Mouse (Mus musculus): ENCODE measurements at regions not wholly inside any gene's neighbourhood (a gene's known extent, or its start where the extent isn't known, plus 50 kb on each side); places are given as distances from the start of the nearest gene placed in this dataset.
"Not testable (repeated sequence)": the region's sequence is repeated elsewhere in the genome, so short reads cannot be mapped to it uniquely, and the experiment has no call there.

DNA sequence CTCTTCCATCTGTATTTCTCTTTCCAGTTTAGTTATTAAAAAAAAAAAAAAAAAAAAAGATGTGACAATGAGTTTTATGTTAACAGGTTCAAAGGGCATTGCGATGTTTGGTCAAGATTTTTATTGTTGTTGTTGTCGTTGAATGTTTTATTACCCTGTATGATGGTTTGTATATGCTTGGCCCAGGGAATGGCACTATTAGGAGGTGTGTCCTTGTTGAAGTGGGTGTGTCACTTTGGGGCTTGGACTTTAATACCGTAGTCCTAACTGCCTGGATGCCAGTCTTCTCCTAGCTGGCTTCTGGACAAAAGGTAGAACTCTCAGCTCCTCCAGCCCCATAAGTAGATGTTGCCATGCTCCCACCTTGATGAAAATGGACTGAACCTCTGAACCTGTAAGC is 545.9 kb upstream of the Akr1e1 start:
- no peaks in the 10 kb centered on the region for H3K36me3 ChIP-seq
- no peaks in the 10 kb centered on the region for H3K4me1 ChIP-seq
- H3K27me3 ChIP-seq (ENCODE audit: insufficient read depth, poor library complexity, severe bottlenecking): no peaks in the 10 kb centered on the region
- no peak for DNase-seq (ENCODE audit: low spot score)
- WGBS: 80% methylated on average over 3 of the region's 3 CpGs
- H3K9me3 ChIP-seq: no peaks in the 10 kb centered on the region
- no peak overlapping the region for H3K27ac ChIP-seq
- H3K4me3 ChIP-seq: no peak overlapping the region

DNA sequence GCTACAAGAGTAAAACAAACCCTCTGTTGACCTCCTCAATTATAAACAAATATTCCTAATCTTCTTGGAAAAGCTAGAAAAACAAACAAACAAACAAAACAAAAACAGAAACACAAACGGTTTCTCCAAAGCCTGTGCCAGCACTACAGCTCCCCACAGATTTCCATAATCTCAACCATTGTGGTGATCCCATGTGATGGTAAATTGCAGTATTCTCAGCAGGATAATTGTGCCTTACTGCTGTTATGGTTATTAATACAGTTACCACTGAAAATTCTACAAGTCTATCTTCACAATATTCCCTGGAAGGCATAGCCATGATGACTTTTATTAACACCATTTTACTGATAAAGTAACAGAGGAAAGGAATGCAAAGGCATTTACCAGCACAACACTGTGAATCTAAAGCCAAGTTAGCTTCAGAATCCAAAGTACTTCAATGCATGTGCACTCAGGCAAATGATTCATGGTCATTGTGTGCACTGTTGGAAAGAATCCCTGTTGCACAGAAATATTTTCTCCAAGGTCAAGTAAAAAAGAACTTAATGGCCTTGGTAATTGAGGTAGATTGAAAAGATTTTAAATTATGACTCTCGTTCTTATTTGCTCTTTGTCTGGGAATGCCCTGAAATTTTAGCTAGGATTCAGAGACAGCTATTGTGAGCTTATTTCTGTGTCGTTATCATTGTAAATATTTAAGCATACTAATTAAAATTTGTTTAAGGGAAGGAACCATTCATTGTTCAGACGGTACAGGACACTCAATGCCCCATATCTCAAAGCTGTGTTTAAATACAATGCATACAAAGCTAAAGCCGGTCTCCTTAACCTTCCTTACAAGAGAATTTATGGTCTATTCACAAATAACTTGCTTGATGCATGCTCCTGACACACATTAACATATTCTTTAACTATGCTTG is 551.1 kb upstream of the Akr1e1 start:
- Histone ChIP-seq H3K9me3 (no peaks in the 10 kb centered on the region), H3K27me3 (ENCODE audit: insufficient read depth, poor library complexity, severe bottlenecking) (no peaks in the 10 kb centered on the region), H3K36me3 (no peaks in the 10 kb centered on the region), H3K4me3 (no peak overlapping the region), H3K4me1 (no peaks in the 10 kb centered on the region), H3K27ac (no peak overlapping the region)
- DNase-seq (ENCODE audit: low spot score): no peak
- WGBS: 75% methylated on average over 5 of the region's 5 CpGs

DNA sequence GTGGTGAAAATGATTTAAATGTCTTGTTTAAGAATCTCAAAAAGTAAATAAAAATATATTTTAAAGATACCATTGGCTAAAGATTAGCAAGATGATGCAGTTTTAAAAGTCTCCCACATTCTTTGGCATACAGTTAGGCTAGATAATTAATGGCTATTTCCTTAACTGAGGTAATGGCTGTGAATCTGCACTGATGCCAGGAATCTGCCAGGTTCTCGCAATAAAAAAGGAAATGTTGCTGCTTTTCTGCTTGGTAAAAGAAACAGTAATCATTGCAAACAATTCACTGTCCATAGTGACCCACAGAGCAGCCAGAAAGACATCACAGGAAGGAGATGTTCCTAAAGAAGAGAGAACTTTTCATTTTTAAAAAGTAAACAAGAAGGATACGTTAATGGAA is 557.7 kb upstream of the Akr1e1 start:
- H3K4me1 ChIP-seq: no peaks in the 10 kb centered on the region
- 81% methylated on average over 2 of the region's 2 CpGs for WGBS
- H3K4me3 ChIP-seq: no peak overlapping the region
- no peaks in the 10 kb centered on the region for H3K36me3 ChIP-seq
- H3K9me3 ChIP-seq: no peaks in the 10 kb centered on the region
- H3K27me3 ChIP-seq (ENCODE audit: insufficient read depth, poor library complexity, severe bottlenecking): no peaks in the 10 kb centered on the region
- no peak overlapping the region for H3K27ac ChIP-seq
- DNase-seq (ENCODE audit: low spot score): no peak

DNA sequence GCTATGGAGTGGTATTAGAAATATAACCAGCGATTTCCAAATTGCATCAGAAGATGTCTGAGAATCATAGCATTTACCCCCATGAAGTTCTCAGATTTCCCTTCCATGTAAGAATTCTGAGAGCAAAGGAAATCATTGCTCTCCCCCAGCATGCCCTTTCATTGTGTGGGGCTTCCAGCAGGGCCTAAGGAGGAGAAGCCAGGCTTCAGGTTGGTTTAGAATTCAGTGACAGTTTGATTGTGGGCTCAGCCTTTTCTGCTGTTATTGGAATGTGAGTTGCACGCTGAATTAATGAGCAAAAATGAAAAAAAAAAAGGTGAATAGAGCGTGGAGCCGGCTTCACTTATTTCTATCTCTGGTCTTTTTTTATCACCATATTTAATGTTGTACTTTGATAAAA is 570.0 kb upstream of the Akr1e1 start:
- Histone ChIP-seq H3K4me1 (no peaks in the 10 kb centered on the region), H3K4me3 (no peak overlapping the region), H3K36me3 (no peaks in the 10 kb centered on the region), H3K9me3 (no peaks in the 10 kb centered on the region), H3K27me3 (ENCODE audit: insufficient read depth, poor library complexity, severe bottlenecking) (no peaks in the 10 kb centered on the region), H3K27ac (no peak overlapping the region)
- 86% methylated on average over 4 of the region's 4 CpGs for WGBS
- DNase-seq (ENCODE audit: low spot score): no peak

DNA sequence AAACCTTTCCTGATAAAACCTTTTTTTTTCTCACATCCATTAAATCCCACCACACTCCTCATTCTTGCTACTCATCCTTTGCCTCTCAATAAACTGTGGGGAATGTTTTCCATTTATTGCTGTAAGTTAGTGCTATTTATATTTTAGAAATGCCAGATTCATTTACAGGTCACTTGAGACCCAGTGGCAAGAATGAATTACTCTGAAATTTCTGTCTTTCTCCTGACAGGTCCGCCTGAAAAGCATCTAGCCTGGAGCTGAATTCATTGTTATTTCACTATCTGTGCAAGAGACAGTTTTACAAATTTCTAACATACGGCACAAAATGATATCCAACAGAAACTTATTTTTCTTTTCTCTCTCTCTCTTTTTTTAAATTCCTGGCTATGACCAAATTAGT is 570.6 kb upstream of the Akr1e1 start:
- Histone ChIP-seq H3K27me3 (ENCODE audit: insufficient read depth, poor library complexity, severe bottlenecking) (no peaks in the 10 kb centered on the region), H3K4me3 (no peak overlapping the region), H3K27ac (no peak overlapping the region), H3K36me3 (no peaks in the 10 kb centered on the region), H3K4me1 (no peaks in the 10 kb centered on the region), H3K9me3 (no peaks in the 10 kb centered on the region)
- WGBS: 73% methylated on average over 2 of the region's 2 CpGs
- no peak for DNase-seq (ENCODE audit: low spot score)

DNA sequence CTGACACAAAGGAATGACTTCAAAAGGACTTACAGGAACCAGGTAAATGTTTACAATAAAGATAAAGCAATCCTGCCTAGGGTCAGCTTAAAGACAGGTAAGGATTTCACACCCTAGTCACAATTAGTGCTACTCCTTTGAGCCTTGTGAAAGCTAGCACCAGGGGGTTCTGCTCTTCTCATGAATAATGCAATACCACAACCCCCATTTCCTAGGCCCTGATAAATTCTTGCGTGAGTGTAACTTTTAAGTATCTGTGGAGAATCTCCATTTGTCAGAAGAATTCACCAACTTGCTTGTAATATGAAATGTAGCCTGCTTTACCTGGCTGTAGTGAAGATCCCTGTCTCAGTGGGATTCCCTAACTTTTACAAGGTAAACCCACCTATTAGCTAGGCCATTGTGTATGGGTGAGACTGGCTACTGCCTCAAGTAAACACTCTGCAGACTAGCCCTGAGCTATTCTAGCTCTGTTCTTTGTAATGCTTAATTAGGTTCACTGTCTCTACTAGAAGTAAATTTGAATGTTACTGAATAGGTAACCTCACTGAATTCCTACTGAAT is 576.3 kb upstream of the Akr1e1 start:
- H3K9me3 ChIP-seq; H3K36me3 ChIP-seq; H3K27me3 ChIP-seq (ENCODE audit: insufficient read depth, poor library complexity, severe bottlenecking); H3K27ac ChIP-seq; H3K4me1 ChIP-seq; H3K4me3 ChIP-seq; DNase-seq (ENCODE audit: low spot score): not testable (repeated sequence)
- 45% methylated on average over 1 of the region's 1 CpGs for whole genome bisulfite sequencing

DNA sequence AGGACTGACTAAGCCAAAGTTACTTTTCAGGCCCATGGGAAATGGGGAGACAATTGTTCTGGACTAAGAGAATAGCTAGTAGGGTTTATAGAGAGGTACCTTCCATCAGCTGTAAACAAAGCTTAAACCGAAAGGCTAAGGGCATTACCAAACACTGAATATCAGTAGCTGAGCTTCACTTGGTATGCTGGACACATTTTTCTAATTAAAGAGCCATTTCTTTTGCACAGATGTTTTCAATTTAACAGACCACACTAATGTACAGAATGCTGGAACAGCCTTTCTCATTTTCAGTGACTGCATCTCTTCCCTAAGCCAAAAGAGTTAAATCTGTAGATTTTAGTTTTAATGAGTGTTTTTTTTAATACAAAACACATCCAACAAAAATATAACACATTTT is 593.8 kb upstream of the Akr1e1 start:
- 73% methylated on average over 1 of the region's 1 CpGs for WGBS
- DNase-seq (ENCODE audit: low spot score): no peak
- no peak overlapping the region for H3K27ac ChIP-seq

DNA sequence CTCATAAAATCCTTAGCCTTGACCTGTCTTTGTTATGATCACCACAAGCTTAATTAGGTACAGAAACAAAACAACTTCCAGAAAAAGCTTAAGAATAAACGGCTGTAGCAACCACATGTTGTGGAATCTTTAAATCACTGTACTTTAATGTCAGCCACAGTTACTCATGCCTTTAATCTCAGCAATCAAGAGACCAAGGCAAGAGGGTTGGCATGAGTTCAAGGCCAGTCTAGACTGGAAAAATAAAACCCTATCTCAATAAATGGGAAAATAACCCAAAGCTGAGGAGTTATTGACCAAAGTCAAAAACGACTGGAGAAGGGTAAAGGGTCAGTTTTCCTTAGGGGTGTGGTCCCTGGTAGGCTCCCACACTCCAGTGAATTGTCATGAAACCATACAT is 595.2 kb upstream of the Akr1e1 start:
- Histone ChIP-seq H3K4me3 (no peak overlapping the region), H3K4me1 (no peaks in the 10 kb centered on the region), H3K36me3 (no peaks in the 10 kb centered on the region), H3K9me3 (no peaks in the 10 kb centered on the region), H3K27ac (no peak overlapping the region), H3K27me3 (ENCODE audit: insufficient read depth, poor library complexity, severe bottlenecking) (no peaks in the 10 kb centered on the region)
- DNase-seq (ENCODE audit: low spot score): no peak
- 61% methylated on average over 2 of the region's 2 CpGs for WGBS

More for the DNA sequence above, 593.8 kb upstream of the Akr1e1 start:
- Histone ChIP-seq H3K4me1 (no peaks in the 10 kb centered on the region), H3K9me3 (no peaks in the 10 kb centered on the region), H3K27me3 (ENCODE audit: insufficient read depth, poor library complexity, severe bottlenecking) (no peaks in the 10 kb centered on the region), H3K36me3 (no peaks in the 10 kb centered on the region), H3K4me3 (no peak overlapping the region)

DNA sequence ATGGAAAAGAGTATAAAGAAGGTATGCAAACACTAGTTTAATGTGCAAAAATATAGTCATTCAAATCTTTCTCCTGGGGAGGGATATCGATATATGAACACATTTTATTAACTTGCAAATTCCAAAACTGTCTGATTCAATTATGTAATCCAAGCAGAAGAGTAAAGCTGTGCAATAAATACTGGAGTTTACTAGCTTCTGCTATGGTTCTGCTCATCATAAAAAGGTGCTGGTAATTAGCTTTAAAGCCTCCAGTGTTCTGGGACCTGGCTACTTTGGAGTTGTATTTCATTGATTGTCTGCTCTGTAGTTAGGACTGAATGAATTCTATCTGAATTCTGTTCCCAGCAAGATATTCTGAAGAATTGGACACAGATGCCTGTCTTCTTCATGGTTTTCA is 602.7 kb upstream of the Akr1e1 start:
- no peak for DNase-seq (ENCODE audit: low spot score)
- no peaks in the 10 kb centered on the region for H3K9me3 ChIP-seq
- WGBS: 79% methylated on average over 1 of the region's 1 CpGs

DNA sequence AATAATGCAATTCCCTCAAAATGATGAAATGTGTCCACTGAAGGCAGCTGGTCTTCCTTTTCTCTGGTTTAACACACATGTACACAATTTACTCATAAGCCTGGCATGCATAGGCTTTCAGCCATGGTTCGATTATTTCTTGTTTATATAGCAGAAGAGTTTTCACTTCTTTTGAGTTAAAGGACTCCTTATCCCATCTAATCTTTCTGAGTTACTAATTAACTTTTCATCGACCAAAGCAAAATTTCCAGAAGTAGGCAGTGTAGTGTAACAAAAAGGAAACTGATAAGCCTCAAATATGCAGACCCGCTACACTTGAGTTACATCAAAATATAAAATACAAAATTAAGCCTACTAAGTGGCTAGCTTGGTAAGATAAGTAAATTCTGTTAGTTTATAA is 620.5 kb upstream of the Akr1e1 start:
- WGBS: 82% methylated on average over 3 of the region's 3 CpGs
- H3K4me1 ChIP-seq: no peaks in the 10 kb centered on the region
- no peak overlapping the region for H3K27ac ChIP-seq
- H3K27me3 ChIP-seq (ENCODE audit: insufficient read depth, poor library complexity, severe bottlenecking): no peaks in the 10 kb centered on the region
- no peak overlapping the region for H3K4me3 ChIP-seq
- H3K36me3 ChIP-seq: no peaks in the 10 kb centered on the region
- no peak for DNase-seq (ENCODE audit: low spot score)
- no peaks in the 10 kb centered on the region for H3K9me3 ChIP-seq

More for the DNA sequence above, 602.7 kb upstream of the Akr1e1 start:
- Histone ChIP-seq H3K4me3 (no peak overlapping the region), H3K4me1 (no peaks in the 10 kb centered on the region), H3K27me3 (ENCODE audit: insufficient read depth, poor library complexity, severe bottlenecking) (no peaks in the 10 kb centered on the region), H3K36me3 (no peaks in the 10 kb centered on the region), H3K27ac (no peak overlapping the region)

DNA sequence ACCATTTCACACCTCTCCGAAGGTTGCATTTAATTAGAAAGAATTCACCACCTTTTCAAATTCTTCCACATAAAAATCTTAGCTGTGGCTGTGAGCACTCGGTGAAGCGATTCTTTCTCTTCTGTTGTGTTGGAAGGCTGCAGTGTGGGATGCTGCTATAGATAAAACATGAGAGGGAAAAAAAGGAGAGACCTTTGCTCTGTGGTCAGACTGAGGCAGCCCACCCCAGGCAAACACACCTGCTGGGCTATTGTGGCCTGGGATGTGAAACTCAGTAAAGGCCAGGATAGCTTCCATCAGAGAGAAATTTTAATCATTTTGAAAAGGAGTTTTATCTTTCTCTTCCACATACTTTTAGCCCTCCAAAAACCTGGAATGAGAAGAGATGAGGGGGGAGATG is 625.3 kb upstream of the Akr1e1 start:
- H3K4me3 ChIP-seq: no peak overlapping the region
- no peaks in the 10 kb centered on the region for H3K36me3 ChIP-seq
- no peak for DNase-seq (ENCODE audit: low spot score)
- H3K9me3 ChIP-seq: no peaks in the 10 kb centered on the region
- no peaks in the 10 kb centered on the region for H3K27me3 ChIP-seq (ENCODE audit: insufficient read depth, poor library complexity, severe bottlenecking)
- H3K4me1 ChIP-seq: no peaks in the 10 kb centered on the region
- no peak overlapping the region for H3K27ac ChIP-seq
- WGBS: 78% methylated on average over 3 of the region's 3 CpGs

DNA sequence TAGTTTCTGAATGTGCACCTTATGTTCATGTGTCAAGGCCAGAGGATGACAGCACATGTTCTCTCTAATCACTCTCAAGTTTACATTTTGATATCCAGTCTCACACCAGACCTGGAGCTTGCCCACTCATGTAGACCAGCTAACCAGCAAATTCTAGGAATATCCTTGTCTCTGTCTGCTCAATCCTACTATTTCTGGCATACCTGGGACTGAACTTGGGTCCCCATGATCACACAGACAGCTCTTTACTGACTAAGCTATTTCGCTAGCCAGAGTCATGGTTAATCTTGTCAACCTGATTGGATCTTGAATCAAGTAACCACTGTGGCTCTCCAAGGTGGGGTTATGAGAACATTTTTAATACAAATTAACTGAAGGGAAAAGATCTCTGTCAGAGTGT is 625.9 kb upstream of the Klf6 start:
- Histone ChIP-seq H3K4me3 (no peak overlapping the region), H3K36me3 (no peaks in the 10 kb centered on the region), H3K27me3 (ENCODE audit: insufficient read depth, poor library complexity, severe bottlenecking) (no peaks in the 10 kb centered on the region), H3K9me3 (no peaks in the 10 kb centered on the region), H3K27ac (no peak overlapping the region), H3K4me1 (no peaks in the 10 kb centered on the region)
- no peak for DNase-seq (ENCODE audit: low spot score)
- WGBS: 92% methylated on average over 1 of the region's 1 CpGs

DNA sequence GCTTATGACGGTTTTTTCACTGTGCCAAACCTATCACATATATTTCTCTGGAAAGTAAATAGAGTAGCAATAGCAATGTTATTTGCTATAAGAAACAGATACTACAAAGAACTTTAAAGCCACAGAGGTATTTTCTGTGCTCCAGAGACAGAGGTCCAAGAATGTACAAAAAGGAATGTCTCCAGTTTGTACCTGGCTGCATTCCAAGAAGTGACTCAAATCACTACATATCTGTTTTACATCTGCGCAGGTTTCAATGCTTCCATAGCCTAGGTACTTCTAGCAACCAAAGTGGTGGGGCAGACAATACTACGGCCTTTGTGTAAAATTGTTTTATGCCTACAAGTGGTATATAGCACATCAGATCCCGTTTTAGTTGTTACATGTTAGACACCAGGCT is 620.7 kb upstream of the Klf6 start:
- H3K4me1 ChIP-seq: no peaks in the 10 kb centered on the region
- H3K27me3 ChIP-seq (ENCODE audit: insufficient read depth, poor library complexity, severe bottlenecking): no peaks in the 10 kb centered on the region
- no peaks in the 10 kb centered on the region for H3K9me3 ChIP-seq
- H3K36me3 ChIP-seq: no peaks in the 10 kb centered on the region
- no peak overlapping the region for H3K27ac ChIP-seq
- no peak for DNase-seq (ENCODE audit: low spot score)
- WGBS: 78% methylated on average over 4 of the region's 4 CpGs
- H3K4me3 ChIP-seq: no peak overlapping the region

DNA sequence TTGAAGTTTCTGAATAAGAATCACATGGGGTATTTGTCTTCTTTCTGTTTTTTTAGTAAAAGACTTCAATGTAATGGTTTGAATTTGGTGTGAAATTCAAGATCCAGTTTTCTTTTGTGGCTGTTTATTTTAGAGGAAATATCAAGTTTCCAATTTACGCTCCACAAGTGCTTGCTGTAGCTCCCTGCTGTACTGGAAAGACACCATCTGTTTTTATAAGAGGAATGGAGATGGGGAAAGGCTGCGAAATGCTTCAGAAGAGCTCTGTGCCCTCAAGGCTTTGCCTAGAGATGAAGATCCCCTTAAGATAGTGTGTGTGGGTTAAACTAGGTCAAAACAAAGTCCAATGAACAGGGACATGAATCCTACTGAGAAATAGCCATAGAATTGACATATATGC is 618.5 kb upstream of the Klf6 start:
- Histone ChIP-seq H3K4me1 (no peaks in the 10 kb centered on the region), H3K27me3 (ENCODE audit: insufficient read depth, poor library complexity, severe bottlenecking) (no peaks in the 10 kb centered on the region), H3K36me3 (no peaks in the 10 kb centered on the region), H3K9me3 (no peaks in the 10 kb centered on the region), H3K27ac (no peak overlapping the region), H3K4me3 (no peak overlapping the region)
- 64% methylated on average over 2 of the region's 2 CpGs for WGBS
- no peak for DNase-seq (ENCODE audit: low spot score)

Data from heart, embryonic 10.5 days (tissue).